Mouse (Mus musculus): ENCODE results near the gene Chka.

DNA sequence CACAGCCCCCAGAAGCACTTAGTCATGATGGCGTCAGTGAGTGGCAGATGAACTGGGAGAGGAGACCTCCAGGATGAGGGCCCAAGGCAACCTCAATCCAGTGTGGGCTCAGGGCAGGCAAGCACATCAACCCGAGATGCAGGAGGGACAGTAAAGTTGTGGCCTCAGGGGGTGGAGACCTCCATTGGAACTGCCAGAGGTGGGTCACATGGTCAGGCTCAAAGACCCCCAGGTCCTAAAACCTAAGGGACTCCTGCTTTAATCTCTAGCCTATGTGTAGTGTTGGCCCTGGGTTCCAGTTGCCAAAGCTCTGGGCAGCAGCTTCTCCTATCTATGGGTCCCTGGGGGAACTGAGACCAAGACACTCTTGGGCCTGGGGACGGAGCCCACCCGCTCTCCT, 77.2 kb downstream of the Chka start:
- TF ChIP-seq CTCF (IDR thresholded peaks at IDR 0.05) = no peak
- TF ChIP-seq EP300 (IDR thresholded peaks at IDR 0.05) = no peak
